Mouse (Mus musculus) midbrain, embryonic 11.5 days (tissue): ENCODE measurements around the gene Apobec3. TPM values are rescaled to one million over a fixed set of nuclear protein-coding genes. Genes with fewer than 3 reads are reported as not detected.

ENCODE experiments used
- ATAC-seq: fragments of 200-750 bp; cut with Nextera tagmentation; 2 replicates; pipeline ENCODE4 v1.8.0; 2017; ENCODE audit warnings: moderate TSS enrichment, moderate library complexity; ENCODE audit not compliant: low FRiP score
- DNase-seq: peaks from one replicate; pipeline ENCODE4 v3.0.0; 2015; ENCODE audit warnings: low spot score; ENCODE audit errors: missing footprints
- H3K27ac ChIP-seq: fragments of 300-500 bp; sonication (generic); 2 replicates; pipeline ENCODE4 v1.5.1; 2014; ENCODE audit warnings: low read depth, low read length
- H3K27me3 ChIP-seq: fragments of 300-500 bp; sonication (generic); 2 replicates; pipeline ENCODE4 v1.6.1; 2014; ENCODE audit warnings: mild to moderate bottlenecking, low read length, moderate library complexity, mixed read lengths; ENCODE audit not compliant: control insufficient read depth, insufficient read depth
- H3K36me3 ChIP-seq: fragments of 300-500 bp; sonication (generic); 2 replicates; pipeline ENCODE4 v1.6.1; 2014; ENCODE audit warnings: mild to moderate bottlenecking, low read length, moderate library complexity, mixed read lengths; ENCODE audit not compliant: control insufficient read depth, insufficient read depth
- H3K4me1 ChIP-seq: fragments of 300-500 bp; sonication (generic); 2 replicates; pipeline ENCODE4 v1.6.1; 2014; ENCODE audit warnings: low read length; ENCODE audit not compliant: control insufficient read depth, insufficient read depth
- H3K4me2 ChIP-seq: fragments of 300-500 bp; sonication (generic); 2 replicates; pipeline ENCODE4 v1.6.1; 2014; ENCODE audit warnings: mild to moderate bottlenecking, moderate library complexity
- H3K4me3 ChIP-seq: fragments of 300-500 bp; sonication (generic); 2 replicates; pipeline ENCODE4 v1.5.1; 2014; ENCODE audit warnings: low read depth, low read length
- H3K9ac ChIP-seq: fragments of 300-500 bp; sonication (generic); 2 replicates; pipeline ENCODE4 v1.6.1; 2014; ENCODE audit warnings: low read length
- H3K9me3 ChIP-seq: fragments of 300-500 bp; sonication (generic); 2 replicates; pipeline ENCODE4 v1.6.1; 2016; ENCODE audit warnings: low read length; ENCODE audit not compliant: control insufficient read depth
- WGBS: fragments of 180-500 bp; shearing (Covaris S2); extraction: QIAGEN DNeasy Blood & Tissue Kit; methylation state at CpG from one replicate; pipeline ENCODE4 v1.1.7; 2014; 5-methylcytosine and 5-hydroxymethylcytosine counted together
- polyA plus RNA-seq: library from polyadenylated mRNA; unstranded; fragments of >200 nt; fragmentation: Nextera tagmentation; extraction: Ambion mirVana; gene quantifications from 2 replicates; pipeline ENCODE4 v1.2.1, GENCODE M21; 2014

Apobec3 gene
- polyA plus RNA-seq = 5.5 and 6.0 TPM in 2 replicates

- Histone ChIP-seq H3K4me3 (peak within 1 kb of the TSS; percentile 27), H3K4me2 (peak within 1 kb of the TSS; percentile 55), H3K4me1 (peaks cover 6% of the 10 kb centered on the region; the same call in 1 of the 2 replicates), H3K9ac (peak within 1 kb of the TSS; percentile 64), H3K27ac (no peak within 1 kb of the TSS), H3K27me3 (no peaks in the 10 kb centered on the region), H3K9me3 (no peaks in the 10 kb centered on the region), H3K36me3 (no peaks in the 10 kb centered on the region)
- DNase-seq (peak; percentile 96), ATAC-seq (peak; percentile 42; the same call in 1 of the 2 replicates)
- under 1% methylated on average over 20 of the region's 20 CpGs for WGBS
Measured at GRCm38 (mm10) chr15:79891436-79892212, at the start of gene Apobec3. Gene Apobec3, plus strand, starts transcription at chr15:79891659.

- no peak overlapping the region for H3K4me3 ChIP-seq
- no peak overlapping the region for H3K4me2 ChIP-seq
- no peak overlapping the region for H3K27ac ChIP-seq
- no peaks in the 10 kb centered on the region for H3K9me3 ChIP-seq
- no peaks in the 10 kb centered on the region for H3K27me3 ChIP-seq
- H3K36me3 ChIP-seq = no peaks in the 10 kb centered on the region
- no peak for ATAC-seq
- H3K9ac ChIP-seq = no peak overlapping the region
- no peak for DNase-seq
- no peaks in the 10 kb centered on the region for H3K4me1 ChIP-seq
- 86% methylated on average over 3 of the region's 3 CpGs for WGBS
Measured at GRCm38 (mm10) chr15:79842985-79843384, 48.5 kb upstream of the Apobec3 start.

- no peaks in the 10 kb centered on the region for H3K36me3 ChIP-seq
- no peak overlapping the region for H3K4me2 ChIP-seq
- no peaks in the 10 kb centered on the region for H3K27me3 ChIP-seq
- H3K27ac ChIP-seq = no peak overlapping the region
- H3K4me3 ChIP-seq = no peak overlapping the region
- H3K9me3 ChIP-seq = no peaks in the 10 kb centered on the region
- ATAC-seq = no peak
- DNase-seq = no peak
- H3K9ac ChIP-seq = no peak overlapping the region
- no peaks in the 10 kb centered on the region for H3K4me1 ChIP-seq
- WGBS = 76% methylated on average over 4 of the region's 4 CpGs
Measured at GRCm38 (mm10) chr15:79845986-79846385, 45.5 kb upstream of the Apobec3 start.

GRCm38 (mm10) chr15:79847100-79847499 lies 44.4 kb upstream of the Apobec3 start:
- ATAC-seq = no peak
- WGBS = 26% methylated on average over 5 of the region's 5 CpGs
- H3K9me3 ChIP-seq = no peaks in the 10 kb centered on the region
- no peak overlapping the region for H3K27ac ChIP-seq
- no peaks in the 10 kb centered on the region for H3K4me1 ChIP-seq
- no peak overlapping the region for H3K4me3 ChIP-seq
- no peak overlapping the region for H3K9ac ChIP-seq
- no peaks in the 10 kb centered on the region for H3K27me3 ChIP-seq
- H3K36me3 ChIP-seq = no peaks in the 10 kb centered on the region
- no peak overlapping the region for H3K4me2 ChIP-seq
- DNase-seq = no peak

- Histone ChIP-seq H3K36me3 (no peaks in the 10 kb centered on the region), H3K4me1 (no peaks in the 10 kb centered on the region), H3K27ac (no peak overlapping the region), H3K4me3 (no peak overlapping the region), H3K4me2 (no peak overlapping the region), H3K9ac (no peak overlapping the region), H3K27me3 (no peaks in the 10 kb centered on the region), H3K9me3 (no peaks in the 10 kb centered on the region)
- ATAC-seq = no peak
- no peak for DNase-seq
- WGBS = 87% methylated on average over 2 of the region's 2 CpGs
Measured at GRCm38 (mm10) chr15:79850143-79850542, 41.3 kb upstream of the Apobec3 start.

- Histone ChIP-seq H3K4me1 (no peaks in the 10 kb centered on the region), H3K27ac (no peak overlapping the region), H3K4me3 (no peak overlapping the region), H3K4me2 (no peak overlapping the region), H3K27me3 (no peaks in the 10 kb centered on the region), H3K9ac (no peak overlapping the region), H3K9me3 (no peaks in the 10 kb centered on the region), H3K36me3 (no peaks in the 10 kb centered on the region)
- ATAC-seq (no peak), DNase-seq (no peak)
- WGBS = 84% methylated on average over 5 of the region's 5 CpGs
Measured at GRCm38 (mm10) chr15:79858979-79859378, 32.5 kb upstream of the Apobec3 start.

- H3K4me3 ChIP-seq = no peak overlapping the region
- H3K27me3 ChIP-seq = no peaks in the 10 kb centered on the region
- no peak for DNase-seq
- H3K9me3 ChIP-seq = no peaks in the 10 kb centered on the region
- no peak for ATAC-seq
- H3K4me1 ChIP-seq = no peaks in the 10 kb centered on the region
- 91% methylated on average over 9 of the region's 9 CpGs for WGBS
- H3K36me3 ChIP-seq = no peaks in the 10 kb centered on the region
- H3K9ac ChIP-seq = no peak overlapping the region
- H3K27ac ChIP-seq = no peak overlapping the region
- no peak overlapping the region for H3K4me2 ChIP-seq
Measured at GRCm38 (mm10) chr15:79859821-79860220, 31.6 kb upstream of the Apobec3 start.

GRCm38 (mm10) chr15:79867260-79868002 lies 24.0 kb upstream of the Apobec3 start:
- no peaks in the 10 kb centered on the region for H3K9me3 ChIP-seq
- H3K27me3 ChIP-seq = no peaks in the 10 kb centered on the region
- no peak overlapping the region for H3K27ac ChIP-seq
- ATAC-seq (no peak), DNase-seq (no peak)
- no peak overlapping the region for H3K4me3 ChIP-seq
- no peaks in the 10 kb centered on the region for H3K36me3 ChIP-seq
- 88% methylated on average over 3 of the region's 3 CpGs for WGBS
- H3K4me1 ChIP-seq = no peaks in the 10 kb centered on the region
- H3K9ac ChIP-seq = no peak overlapping the region
- H3K4me2 ChIP-seq = no peak overlapping the region

GRCm38 (mm10) chr15:79873545-79873944 lies 17.9 kb upstream of the Apobec3 start:
- Histone ChIP-seq H3K9me3 (no peaks in the 10 kb centered on the region), H3K27ac (no peak overlapping the region), H3K9ac (no peak overlapping the region), H3K4me1 (no peaks in the 10 kb centered on the region), H3K4me2 (no peak overlapping the region), H3K36me3 (no peaks in the 10 kb centered on the region), H3K4me3 (no peak overlapping the region), H3K27me3 (no peaks in the 10 kb centered on the region)
- DNase-seq (no peak), ATAC-seq (no peak)
- 90% methylated on average over 8 of the region's 8 CpGs for WGBS
